Mouse (Mus musculus) subcutaneous adipose tissue, adult 2 months (tissue): ENCODE data around the gene Dock2. TPM values are rescaled to one million over a fixed set of nuclear protein-coding genes. Genes with fewer than 3 reads are reported as not detected.

Experiments
- polyA plus RNA-seq: library from polyadenylated mRNA; depleted of rRNA; stranded (reverse); fragments of >200 nt; gene quantifications from 2 replicates; pipeline ENCODE4 v1.2.3, GENCODE M21; 2012; ENCODE audit warnings: low replicate concordance; rRNA removed

Gene Dock2
- polyA plus RNA-seq, result 4.1 and 5.9 TPM in 2 replicates

DNA sequence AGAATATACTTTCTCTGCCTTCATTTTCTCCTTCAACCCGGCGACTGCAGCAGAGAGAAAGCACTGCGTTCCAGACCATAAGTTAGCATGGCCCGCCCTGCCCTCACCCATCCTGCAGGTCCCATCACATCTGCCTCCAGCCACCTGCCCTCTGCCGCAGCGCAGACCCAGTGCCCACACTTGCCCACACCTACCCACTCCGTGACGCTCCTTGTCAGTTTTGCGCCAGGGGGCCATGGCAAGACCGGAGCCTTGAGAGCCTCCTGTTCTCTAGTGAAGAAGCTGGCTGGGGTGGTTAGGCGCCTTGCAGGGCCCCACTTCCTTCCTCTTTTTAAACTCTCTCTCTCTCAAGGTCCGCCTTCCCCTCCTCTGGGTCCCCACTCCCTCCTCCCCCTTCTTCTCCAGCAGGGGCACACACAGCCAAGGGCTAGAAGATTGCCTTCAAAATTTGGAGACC is at the start of gene Dock2:
Dock2 (minus strand) TSS at position 306 of the 457 bp plus-strand sequence.

DNA sequence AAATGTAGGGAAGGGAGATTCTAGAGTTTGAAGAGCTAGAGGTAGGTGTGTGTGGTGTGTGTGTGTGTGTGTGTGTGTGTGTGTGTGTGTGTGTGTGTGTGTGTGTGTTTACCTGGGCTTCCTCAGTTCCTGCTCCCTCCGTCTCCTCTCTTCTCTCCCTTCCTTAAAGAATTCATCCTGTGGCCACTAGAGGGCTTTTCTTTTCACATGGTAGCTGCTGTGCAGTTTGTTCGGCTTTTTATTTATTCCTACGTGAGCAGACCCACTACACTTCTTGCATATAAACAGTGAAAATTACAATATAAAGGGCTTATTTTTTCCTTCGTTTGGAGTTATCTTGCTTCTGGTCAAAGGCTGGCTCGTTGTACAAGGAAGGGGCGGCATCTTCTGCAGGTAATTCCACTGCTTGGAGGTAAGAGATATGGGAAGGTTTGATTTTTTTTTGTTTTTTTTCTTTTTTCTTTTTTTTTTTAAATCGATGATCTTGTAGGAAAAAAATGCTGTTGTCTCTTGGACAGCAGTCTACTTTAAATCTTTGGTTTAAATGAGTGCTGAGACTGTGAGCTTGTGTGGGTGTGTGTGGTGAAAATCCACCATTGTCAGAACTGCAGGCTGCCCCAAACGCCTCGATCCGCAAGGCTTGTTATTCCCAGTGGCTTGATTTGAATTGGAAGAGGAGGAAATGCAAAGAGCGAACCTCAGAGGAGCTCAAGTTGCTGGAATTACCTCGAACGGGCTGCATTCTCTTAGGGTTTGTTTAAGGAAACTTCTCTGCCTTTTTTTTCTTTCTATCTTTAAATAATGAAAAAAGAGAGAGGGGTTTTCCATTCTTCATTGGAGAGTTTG is 468.9 kb downstream of the Dock2 start, which contains the start of gene Fam196b:
Fam196b (plus strand) TSS at position 289 of the 846 bp plus-strand sequence.

DNA sequence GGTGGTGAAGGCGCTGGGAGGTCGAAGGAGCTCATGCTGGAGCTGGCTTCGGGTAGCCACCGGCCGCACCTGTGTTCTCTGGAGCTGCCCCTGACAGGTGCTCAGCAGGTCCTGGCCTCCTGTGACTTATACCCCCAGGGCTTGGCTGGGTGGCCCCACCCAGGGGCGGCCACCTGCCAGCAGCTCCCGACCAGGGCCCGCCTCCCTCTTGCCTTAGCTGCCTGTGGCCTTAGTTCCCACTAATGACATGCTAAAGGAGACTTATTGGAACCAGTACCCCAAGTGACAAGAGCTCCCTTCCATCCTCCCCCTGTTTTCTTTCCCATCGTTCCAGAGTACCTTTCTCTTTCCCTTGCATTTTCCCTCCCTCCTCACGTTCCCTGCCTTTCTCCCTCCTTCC is 575.7 kb downstream of the Dock2 start, which contains the start of gene Foxi1:
Foxi1 (minus strand) TSS at position 101 of the 400 bp plus-strand sequence.

Other genes starting within 250 kb of the Dock2 start
- 0.40 and 1.4 TPM in 2 replicates for gene Spdl1, start 49.7 kb upstream of the Dock2 start, polyA plus RNA-seq